Mouse (Mus musculus) MEL (cell line): ENCODE measurements around the gene Lyrm7. TPM values are rescaled to one million over a fixed set of nuclear protein-coding genes. Genes with fewer than 3 reads are reported as not detected.

ENCODE experiments used
- DNase-seq: peaks from one replicate; pipeline ENCODE4 v3.0.0; 2011; ENCODE audit warnings: low read depth, low spot score
- H3K27ac ChIP-seq: 2 replicates; pipeline ENCODE4 v1.5.1; 2012; ENCODE audit warnings: low read depth, mild to moderate bottlenecking, control low read depth, low read length, moderate library complexity; ENCODE audit not compliant: control insufficient read depth
- H3K27me3 ChIP-seq, 2 experiments: fragments of 150-350 bp in 1 of 2; sonication (generic) in 1 of 2; 2 replicates each; pipeline ENCODE4 v1.6.1; 2012; ENCODE audit warnings: low read length in 2 of 2, mild to moderate bottlenecking in 2 of 2, improper control_type of control experiment in 1 of 2, moderate library complexity in 1 of 2; ENCODE audit not compliant: insufficient read depth in 2 of 2, control insufficient read depth in 1 of 2
- H3K36me3 ChIP-seq, 2 experiments: 2 replicates each; pipeline ENCODE4 v1.6.1; 2012 to 2014; ENCODE audit warnings: low read length in 2 of 2, improper control_type of control experiment in 1 of 2, inconsistent platforms in 1 of 2, mild to moderate bottlenecking in 1 of 2; ENCODE audit not compliant: insufficient read depth in 2 of 2, control insufficient read depth in 1 of 2
- H3K4me1 ChIP-seq, 2 experiments: fragments of 150-350 bp in 1 of 2; sonication (generic) in 1 of 2; 2 replicates each; pipeline ENCODE4 v1.6.1; 2012; ENCODE audit warnings: low read length in 2 of 2, improper control_type of control experiment in 1 of 2, mild to moderate bottlenecking in 1 of 2; ENCODE audit not compliant: insufficient read depth in 2 of 2, control insufficient read depth in 1 of 2
- H3K4me3 ChIP-seq, 2 experiments: fragments of 150-350 bp in 1 of 2; sonication (generic) in 1 of 2; 2 replicates each; pipeline ENCODE4 v1.5.1; 2012; ENCODE audit warnings: low read depth in 2 of 2, low read length in 2 of 2, mild to moderate bottlenecking in 2 of 2, moderate library complexity in 2 of 2, control low read depth in 1 of 2, improper control_type of control experiment in 1 of 2; ENCODE audit not compliant: control insufficient read depth in 1 of 2, insufficient read depth in 1 of 2
- H3K79me2 ChIP-seq: 2 replicates; pipeline ENCODE4 v1.6.1; 2012; ENCODE audit warnings: mild to moderate bottlenecking, low read length, moderate library complexity; ENCODE audit not compliant: control insufficient read depth, poor library complexity, insufficient read depth
- H3K9ac ChIP-seq: 2 replicates; pipeline ENCODE4 v1.6.1; 2012; ENCODE audit warnings: low read depth, mild to moderate bottlenecking, control low read depth, low read length, moderate library complexity; ENCODE audit not compliant: control insufficient read depth, poor library complexity, severe bottlenecking
- H3K9me3 ChIP-seq: fragments of 150-350 bp; sonication (generic); replicated peaks from 2 replicates; pipeline ENCODE4 v1.6.1; 2012; ENCODE audit warnings: mild to moderate bottlenecking, low read length, improper control_type of control experiment, moderate library complexity; ENCODE audit not compliant: insufficient read depth
- CHD1 ChIP-seq: IDR thresholded peaks from 2 replicates; pipeline ENCODE4 v1.6.1; 2012; ENCODE audit warnings: low read depth, mild to moderate bottlenecking, inconsistent platforms, low read length, improper control_type of control experiment
- CHD2 ChIP-seq: IDR thresholded peaks from 2 replicates; pipeline ENCODE4 v1.6.1; 2011; ENCODE audit warnings: low read length, improper control_type of control experiment
- CTCF ChIP-seq, 3 experiments: IDR thresholded peaks in 2 of 3; conservative IDR thresholded peaks in 1 of 3; 2 replicates each; pipeline ENCODE4 v1.5.1; 2011 to 2012; ENCODE audit warnings: low read length in 3 of 3, low read depth in 2 of 3, mild to moderate bottlenecking in 2 of 3, improper control_type of control experiment in 1 of 3, inconsistent platforms in 1 of 3, mixed read lengths in 1 of 3, moderate library complexity in 1 of 3; ENCODE audit not compliant: control insufficient read depth in 1 of 3, insufficient read depth in 1 of 3, poor library complexity in 1 of 3, severe bottlenecking in 1 of 3
- ETS1 ChIP-seq: IDR thresholded peaks from 2 replicates; pipeline ENCODE4 v1.6.1; 2012; ENCODE audit warnings: low read depth, mild to moderate bottlenecking, inconsistent platforms, low read length, improper control_type of control experiment, moderate library complexity
- GABPA ChIP-seq: IDR thresholded peaks from 2 replicates; pipeline ENCODE4 v1.6.1; 2012; ENCODE audit warnings: low read depth, mild to moderate bottlenecking, inconsistent platforms, low read length, improper control_type of control experiment, moderate library complexity
- HCFC1 ChIP-seq: IDR thresholded peaks from 2 replicates; pipeline ENCODE4 v1.6.1; 2012; ENCODE audit warnings: low read depth, mild to moderate bottlenecking, inconsistent platforms, low read length, improper control_type of control experiment, moderate library complexity
- KAT2A ChIP-seq: conservative IDR thresholded peaks from 2 replicates; pipeline ENCODE4 v1.6.1; 2012; ENCODE audit warnings: low read depth, low read length, improper control_type of control experiment, inconsistent platforms
- MAZ ChIP-seq: IDR thresholded peaks from 2 replicates; pipeline ENCODE4 v1.6.1; 2012; ENCODE audit warnings: low read depth, mild to moderate bottlenecking, inconsistent platforms, low read length, improper control_type of control experiment
- MEF2A ChIP-seq: IDR thresholded peaks from 2 replicates; pipeline ENCODE4 v1.6.1; 2014; ENCODE audit warnings: low read depth, mild to moderate bottlenecking, inconsistent platforms, low read length, improper control_type of control experiment; ENCODE audit not compliant: poor library complexity, insufficient replicate concordance, severe bottlenecking; ENCODE audit errors: extremely low read depth
- MYB ChIP-seq: IDR thresholded peaks from 2 replicates; pipeline ENCODE4 v1.6.1; 2011; ENCODE audit warnings: mild to moderate bottlenecking, low read depth, low read length, improper control_type of control experiment
- NELFE ChIP-seq: IDR thresholded peaks from 2 replicates; pipeline ENCODE4 v1.6.1; 2011; ENCODE audit warnings: low read depth, low read length, improper control_type of control experiment
- POLR2AphosphoS2 ChIP-seq: IDR thresholded peaks from 2 replicates; pipeline ENCODE4 v1.6.1; 2011; ENCODE audit warnings: low read length, improper control_type of control experiment
- POLR2AphosphoS5 ChIP-seq: IDR thresholded peaks from 2 replicates; pipeline ENCODE4 v1.6.1; 2012; ENCODE audit warnings: low read depth, borderline replicate concordance, mild to moderate bottlenecking, inconsistent platforms, low read length, moderate library complexity, mixed read lengths
- RCOR1 ChIP-seq: IDR thresholded peaks from 2 replicates; pipeline ENCODE4 v1.6.1; 2012; ENCODE audit warnings: low read depth, mild to moderate bottlenecking, inconsistent platforms, low read length, improper control_type of control experiment
- TBP ChIP-seq: IDR thresholded peaks from 2 replicates; pipeline ENCODE4 v1.8.0; 2011; ENCODE audit warnings: low read depth, low read length, improper control_type of control experiment
- TCF12 ChIP-seq: IDR thresholded peaks from 2 replicates; pipeline ENCODE4 v1.6.1; 2014; ENCODE audit warnings: low read depth, mild to moderate bottlenecking, inconsistent platforms, low read length, improper control_type of control experiment, moderate library complexity
- USF2 ChIP-seq, 2 experiments: IDR thresholded peaks; 2 replicates each; pipeline ENCODE4 v1.6.1; 2011 to 2012; ENCODE audit warnings: improper control_type of control experiment in 2 of 2, low read length in 2 of 2, borderline replicate concordance in 1 of 2, inconsistent platforms in 1 of 2, low read depth in 1 of 2, mild to moderate bottlenecking in 1 of 2; ENCODE audit not compliant: insufficient read depth in 1 of 2
- polyA plus RNA-seq, 2 experiments: library from polyadenylated mRNA; stranded (reverse) in 1 of 2; unstranded in 1 of 2; fragments of >175 nt in 1 of 2; fragments of >200 nt in 1 of 2; gene quantifications; 2 replicates each; pipeline versions ENCODE4 v1.2.1 to v1.2.4; 2012; ENCODE audit warnings: low replicate concordance in 2 of 2, low read depth in 1 of 2; ENCODE audit not compliant: insufficient read length in 2 of 2, insufficient read depth in 1 of 2, missing spikeins in 1 of 2
- total RNA-seq: library from RNA; depleted of rRNA; stranded (reverse); fragments of 300-350 nt; gene quantifications from 2 replicates; pipeline ENCODE4 v1.2.3, GENCODE M21; 2012

Lyrm7 gene
- total and polyA plus RNA-seq, 3 experiments = 12.3 to 188 (median 20.9) TPM

DNA sequence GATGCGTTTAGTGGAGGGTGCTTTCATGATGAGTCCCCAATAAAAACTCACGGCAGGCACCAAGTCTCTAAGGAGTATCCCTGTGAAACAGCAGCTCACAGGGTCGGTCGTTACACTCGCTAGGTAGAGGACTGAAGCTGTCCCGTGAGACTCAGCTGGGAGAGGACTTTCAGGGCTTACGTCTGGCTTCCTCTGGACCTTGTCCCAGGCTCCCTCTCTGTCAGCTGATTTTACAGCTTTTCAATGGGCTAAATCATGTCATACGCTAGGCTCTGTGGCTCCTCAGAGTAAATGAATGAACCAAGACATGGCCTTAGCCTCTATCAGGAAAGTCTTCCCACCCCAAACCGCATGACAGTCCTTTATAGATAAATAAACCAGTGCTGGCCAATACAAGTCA is 33.9 kb upstream of the Lyrm7 start:
- no peak overlapping the region for H3K9ac ChIP-seq
- H3K9me3 ChIP-seq = no peaks in the 10 kb centered on the region
- H3K4me3 ChIP-seq = no peak overlapping the region
- no peak overlapping the region for H3K27ac ChIP-seq
- H3K36me3 ChIP-seq = peaks cover 0 to 2% of the 10 kb centered on the region in 2 experiments; a peak in 1 of 4 replicates
- no peak for DNase-seq
- peaks cover 2 to 5% of the 10 kb centered on the region in 2 experiments; a peak in 3 of 4 replicates for H3K4me1 ChIP-seq
- H3K27me3 ChIP-seq = no peaks in the 10 kb centered on the region
- no peaks in the 10 kb centered on the region for H3K79me2 ChIP-seq
- no peak for TF ChIP-seq USF2 (IDR thresholded peaks at IDR 0.05; ENCODE audit: borderline replicate concordance in 1 of 2, insufficient read depth in 1 of 2, low read depth in 1 of 2, low read length in 2 of 2)

DNA sequence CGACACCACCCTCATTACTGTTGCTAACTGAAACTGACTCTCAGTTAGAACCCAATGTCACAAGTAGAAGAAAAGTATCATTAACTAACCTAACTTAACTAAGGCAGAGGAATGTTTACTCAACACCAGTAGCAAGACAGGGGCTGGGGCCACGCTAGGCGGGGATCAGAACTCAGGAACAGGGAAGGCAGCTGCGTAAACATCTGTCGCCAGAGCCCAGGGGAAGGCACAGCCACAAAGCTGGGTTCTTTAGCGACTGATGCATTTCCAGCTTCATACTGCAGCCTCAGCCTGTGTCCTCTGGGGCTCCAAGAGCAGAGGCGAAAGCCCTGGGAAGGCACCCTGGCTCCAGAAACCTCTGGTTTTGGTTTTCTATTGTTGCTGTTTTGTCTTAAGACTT is 31.4 kb upstream of the Lyrm7 start:
- no peak overlapping the region for H3K4me3 ChIP-seq
- no peak overlapping the region for H3K9ac ChIP-seq
- H3K4me1 ChIP-seq = peaks cover 6 to 8% of the 10 kb centered on the region in 2 experiments
- no peaks in the 10 kb centered on the region for H3K79me2 ChIP-seq
- no peak for DNase-seq
- H3K27me3 ChIP-seq = no peaks in the 10 kb centered on the region
- H3K36me3 ChIP-seq = peaks cover 0 to 6% of the 10 kb centered on the region in 2 experiments; a peak in 1 of 4 replicates
- no peak for TF ChIP-seq GABPA
- no peak for TF ChIP-seq MAZ
- TF ChIP-seq ETS1 = no peak
- TF ChIP-seq NELFE = no peak
- no peak for TF ChIP-seq RCOR1
- TF ChIP-seq KAT2A = no peak
- TF ChIP-seq CHD2 = no peak
- no peak for TF ChIP-seq CTCF (IDR thresholded peaks at IDR 0.05 in 2 of 3, conservative IDR thresholded peaks at IDR 0.05 in 1 of 3; ENCODE audit: control insufficient read depth in 1 of 3, insufficient read depth in 1 of 3, low read depth in 2 of 3, low read length in 3 of 3, poor library complexity in 1 of 3, severe bottlenecking in 1 of 3)
- no peak overlapping the region for H3K27ac ChIP-seq
- H3K9me3 ChIP-seq = no peaks in the 10 kb centered on the region

DNA sequence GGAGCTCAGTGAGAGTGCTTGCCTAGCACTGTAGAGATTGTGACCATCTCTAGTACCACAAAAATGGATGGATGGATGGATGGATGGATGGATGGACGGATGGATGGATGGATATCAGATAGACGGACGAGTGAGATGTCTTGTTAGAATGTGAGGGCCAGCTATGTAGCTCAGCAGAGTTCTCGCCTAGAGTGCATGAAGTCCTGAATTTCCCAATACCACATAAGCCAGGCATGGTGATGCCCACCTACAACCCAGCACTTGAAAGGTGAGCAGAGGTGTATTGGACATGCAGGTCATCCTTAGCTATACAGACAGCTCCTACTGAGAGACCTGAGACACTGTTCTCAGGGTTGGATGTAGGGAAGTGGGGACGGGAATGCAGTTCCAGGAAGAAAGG is 30.6 kb upstream of the Lyrm7 start:
- TF ChIP-seq POLR2AphosphoS5 (no peak), POLR2AphosphoS2 (no peak), MYB (no peak), TCF12 (no peak), CHD1 (no peak), CHD2 (no peak), HCFC1 (no peak), MEF2A (no peak), NELFE (no peak), TBP (no peak)
- Histone ChIP-seq H3K4me3 (no peak overlapping the region), H3K27me3 (no peaks in the 10 kb centered on the region)

More for the DNA sequence above, 30.6 kb upstream of the Lyrm7 start:
- H3K9ac ChIP-seq = no peak overlapping the region
- H3K36me3 ChIP-seq = peaks cover 0 to 6% of the 10 kb centered on the region in 2 experiments; a peak in 1 of 4 replicates
- no peak for DNase-seq
- no peak overlapping the region for H3K27ac ChIP-seq
- no peaks in the 10 kb centered on the region for H3K9me3 ChIP-seq
- H3K79me2 ChIP-seq = no peaks in the 10 kb centered on the region
- H3K4me1 ChIP-seq = peaks cover 6 to 8% of the 10 kb centered on the region in 2 experiments
